ENCODE assay signal across 8 mouse cellular contexts in the genomic region with DNA sequence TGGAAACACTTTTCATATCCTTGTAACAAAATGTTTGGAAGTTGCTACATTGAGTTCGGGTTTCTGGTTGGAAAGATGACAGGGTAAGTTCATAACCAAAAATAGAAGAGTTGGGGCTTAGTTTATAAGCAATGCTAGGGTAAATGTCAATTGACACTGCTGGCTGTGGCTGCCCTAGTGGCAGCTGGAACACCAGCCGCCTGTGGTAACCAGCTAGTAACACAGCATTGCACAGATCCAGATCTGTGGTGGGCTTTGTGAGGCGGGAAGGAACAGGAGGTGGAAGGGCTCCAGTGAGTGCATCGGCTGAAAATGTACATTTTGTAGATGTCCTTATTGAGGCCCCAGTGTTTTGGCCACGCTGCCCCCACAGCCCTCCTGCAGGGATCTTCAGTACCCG. TPM values are rescaled to one million over a fixed set of nuclear protein-coding genes. Genes with fewer than 3 reads are reported as not detected.
A peak's percentile ranks its signal among the peaks of the same experiment; 100 is the strongest.
DNase-seq lines count a peak whose midpoint lies in the region; ATAC-seq lines count a peak whose summit lies in the region.

No protein-coding gene starts in this region.

- DNase-seq in thymus, postnatal 4 days = peak; percentile 27
- no peak for DNase-seq in thymus, postnatal 10 days (ENCODE audit: low spot score in 2 of 2)
- no peak for DNase-seq in liver, embryonic 13.5 days
- no peak for DNase-seq in right cerebral cortex, postnatal 10 days (ENCODE audit: low spot score in 2 of 2)
- DNase-seq in left cerebral cortex, postnatal 25 days (ENCODE audit: low spot score in 2 of 2) = no peak
- no peak for DNase-seq in right cerebral cortex, postnatal 36 days (ENCODE audit: low spot score in 2 of 2)

- peak overlapping the region; percentile 84 for H3K4me2 ChIP-seq in liver, embryonic 13.5 days

- peaks cover 56% of the 10 kb centered on the region for H3K36me3 ChIP-seq in erythroblast, embryonic 14.5 days (ENCODE audit: control insufficient read depth)
- peaks cover 36% of the 10 kb centered on the region for H3K36me3 ChIP-seq in liver, embryonic 13.5 days

- no peaks in the 10 kb centered on the region for H3K27me3 ChIP-seq in erythroblast, embryonic 14.5 days (ENCODE audit: control insufficient read depth)
- no peaks in the 10 kb centered on the region for H3K27me3 ChIP-seq in liver, embryonic 13.5 days

- peak overlapping the region; percentile 92 for H3K4me3 ChIP-seq in erythroblast, embryonic 14.5 days (replicated peaks)
- peak overlapping the region; percentile 82 for H3K4me3 ChIP-seq in liver, embryonic 13.5 days (replicated peaks)

- 30% methylated on average over 6 of the region's 6 CpGs for WGBS in liver, embryonic 13.5 days (ENCODE audit: insufficient replicate concordance)

- H3K27ac ChIP-seq in liver, embryonic 13.5 days = no peak overlapping the region

- intact Hi-C loops in left cerebral cortex, postnatal 25 days (cut with DNase I) = loop anchor here (1.0 to 2.0 kb wide), 2 partner anchors 18 to 35 kb away; partner anchors contain the start of genes A430005L14Rik and Lrrc47

- H3K9me3 ChIP-seq in erythroblast, embryonic 14.5 days (ENCODE audit: control insufficient read depth, low read length) = no peaks in the 10 kb centered on the region
- H3K9me3 ChIP-seq in liver, embryonic 13.5 days (replicated peaks) = no peaks in the 10 kb centered on the region

- no peak for ATAC-seq in erythroblast, adult 5-6 weeks (replicated peaks; ENCODE audit: low FRiP score, poor library complexity, severe bottlenecking)
- ATAC-seq in liver, embryonic 13.5 days (ENCODE audit: low read depth) = no peak

- peaks cover 59% of the 10 kb centered on the region for H3K4me1 ChIP-seq in erythroblast, embryonic 14.5 days (ENCODE audit: control insufficient read depth)
- H3K4me1 ChIP-seq in liver, embryonic 13.5 days (replicated peaks) = peaks cover 42% of the 10 kb centered on the region

- peak overlapping the region; percentile 89 for H3K9ac ChIP-seq in liver, embryonic 13.5 days

RNA-seq across cellular contexts. Expression of gene Cep104, which starts 0.8 kb away (rescaled TPM):
- polyA plus RNA-seq in erythroblast, embryonic 14.5 days (2012) = 1.2 and 1.3 TPM in 2 replicates
- total RNA-seq in erythroblast, adult 5-6 weeks (2015; ENCODE audit: low replicate concordance) = 1.9 and 6.1 TPM in 2 replicates
- 5.0 and 11.9 TPM in 2 replicates for total RNA-seq in erythroblast, adult 5-6 weeks (2017; ENCODE audit: low replicate concordance)
- polyA plus RNA-seq in liver, embryonic 13.5 days (2015; fragmentation: Nextera tagmentation; extraction: Ambion mirVana) = 6.3 and 8.7 TPM in 2 replicates
- 10 to 100 TPM; 32.3 to 32.6 TPM for total RNA-seq in left cerebral cortex, postnatal 25 days (2021)

RNA-seq across cellular contexts. Expression of gene Dffb, which starts 0.8 kb away (rescaled TPM):
- 0.75 and 2.1 TPM in 2 replicates for polyA plus RNA-seq in erythroblast, embryonic 14.5 days (2012)
- total RNA-seq in erythroblast, adult 5-6 weeks (2015; ENCODE audit: low replicate concordance) = 2.9 and 9.2 TPM in 2 replicates
- total RNA-seq in erythroblast, adult 5-6 weeks (2017; ENCODE audit: low replicate concordance) = 2.1 and 3.5 TPM in 2 replicates
- polyA plus RNA-seq in liver, embryonic 13.5 days (2015; fragmentation: Nextera tagmentation; extraction: Ambion mirVana) = 11.0 and 11.1 TPM in 2 replicates
- 10 to 100 TPM in 1 of 2 experiments, 1 to 10 TPM in 1; 9.3 to 12.8 TPM for total RNA-seq in left cerebral cortex, postnatal 25 days (2021)

RNA-seq across cellular contexts. Expression of gene A430005L14Rik, which starts 18.7 kb away (rescaled TPM):
- polyA plus RNA-seq in erythroblast, embryonic 14.5 days (2012) = 30.6 and 35.2 TPM in 2 replicates
- total RNA-seq in erythroblast, adult 5-6 weeks (2015; ENCODE audit: low replicate concordance) = 16.1 and 33.4 TPM in 2 replicates
- 17.1 and 25.5 TPM in 2 replicates for total RNA-seq in erythroblast, adult 5-6 weeks (2017; ENCODE audit: low replicate concordance)
- polyA plus RNA-seq in liver, embryonic 13.5 days (2015; fragmentation: Nextera tagmentation; extraction: Ambion mirVana) = 67.8 and 70.3 TPM in 2 replicates
- total RNA-seq in left cerebral cortex, postnatal 25 days (2021) = 10 to 100 TPM; 25.9 to 29.3 TPM

RNA-seq across cellular contexts. Expression of gene Lrrc47, which starts 35.8 kb away (rescaled TPM):
- 10.4 and 11.2 TPM in 2 replicates for polyA plus RNA-seq in erythroblast, embryonic 14.5 days (2012)
- 3.6 and 5.4 TPM in 2 replicates for total RNA-seq in erythroblast, adult 5-6 weeks (2015; ENCODE audit: low replicate concordance)
- 4.5 and 29.4 TPM in 2 replicates for total RNA-seq in erythroblast, adult 5-6 weeks (2017; ENCODE audit: low replicate concordance)
- polyA plus RNA-seq in liver, embryonic 13.5 days (2015; fragmentation: Nextera tagmentation; extraction: Ambion mirVana) = 19.1 and 20.3 TPM in 2 replicates
- 10 to 100 TPM; 53.6 to 63.3 TPM for total RNA-seq in left cerebral cortex, postnatal 25 days (2021)

RNA-seq across cellular contexts. Expression of gene Smim1, which starts 50.3 kb away (rescaled TPM):
- 35.8 and 57.8 TPM in 2 replicates for polyA plus RNA-seq in erythroblast, embryonic 14.5 days (2012)
- total RNA-seq in erythroblast, adult 5-6 weeks (2015; ENCODE audit: low replicate concordance) = 5.4 and 12.5 TPM in 2 replicates
- total RNA-seq in erythroblast, adult 5-6 weeks (2017; ENCODE audit: low replicate concordance) = 9.6 and 11.4 TPM in 2 replicates
- polyA plus RNA-seq in liver, embryonic 13.5 days (2015; fragmentation: Nextera tagmentation; extraction: Ambion mirVana) = 327 and 398 TPM in 2 replicates
- total RNA-seq in left cerebral cortex, postnatal 25 days (2021) = 1 to 10 TPM; 9.4 to 9.8 TPM
